Mouse (Mus musculus) heart, embryonic 16.5 days (tissue): ENCODE data around the gene Ep400. TPM values are rescaled to one million over a fixed set of nuclear protein-coding genes. Genes with fewer than 3 reads are reported as not detected.

ENCODE experiments used
- ATAC-seq: fragments of 200-750 bp; cut with Nextera tagmentation; replicated peaks from 2 replicates; pipeline ENCODE4 v1.8.0; 2017; ENCODE audit warnings: moderate number of reproducible peaks; ENCODE audit not compliant: insufficient read depth, low FRiP score; ENCODE audit errors: extremely low read depth
- H3K27ac ChIP-seq: fragments of 300-500 bp; sonication (generic); 2 replicates; pipeline ENCODE4 v1.5.1; 2014; ENCODE audit warnings: mild to moderate bottlenecking, low read length, control low read depth, moderate library complexity
- H3K27me3 ChIP-seq: fragments of 300-500 bp; sonication (generic); 2 replicates; pipeline ENCODE4 v1.6.1; 2014; ENCODE audit warnings: low read length, mixed read lengths; ENCODE audit not compliant: control insufficient read depth, insufficient read depth
- H3K36me3 ChIP-seq: fragments of 300-500 bp; sonication (generic); 2 replicates; pipeline ENCODE4 v1.6.1; 2014; ENCODE audit not compliant: control insufficient read depth, insufficient read depth
- H3K4me1 ChIP-seq: fragments of 300-500 bp; sonication (generic); 2 replicates; pipeline ENCODE4 v1.6.1; 2014; ENCODE audit warnings: low read length, mixed read lengths; ENCODE audit not compliant: control insufficient read depth, insufficient read depth
- H3K4me2 ChIP-seq: fragments of 300-500 bp; sonication (generic); 2 replicates; pipeline ENCODE4 v1.6.1; 2014; ENCODE audit warnings: low read depth, mild to moderate bottlenecking, control low read depth, low read length
- H3K4me3 ChIP-seq: fragments of 300-500 bp; sonication (generic); 2 replicates; pipeline ENCODE4 v1.5.1; 2014; ENCODE audit warnings: mild to moderate bottlenecking, control low read depth, low read length
- H3K9ac ChIP-seq: fragments of 300-500 bp; sonication (generic); 2 replicates; pipeline ENCODE4 v1.6.1; 2014; ENCODE audit warnings: low read length, control low read depth
- H3K9me3 ChIP-seq: fragments of 300-500 bp; sonication (generic); replicated peaks from 2 replicates; pipeline ENCODE4 v1.6.1; 2016; ENCODE audit warnings: low read length; ENCODE audit not compliant: control insufficient read depth
- WGBS: fragments of 180-500 bp; shearing (Covaris S2); extraction: QIAGEN DNeasy Blood & Tissue Kit; methylation state at CpG from one replicate; pipeline ENCODE4 v1.1.7; 2014; 5-methylcytosine and 5-hydroxymethylcytosine counted together
- polyA plus RNA-seq: library from polyadenylated mRNA; unstranded; fragments of >200 nt; fragmentation: Nextera tagmentation; extraction: Ambion mirVana; gene quantifications from 2 replicates; pipeline ENCODE4 v1.2.1, GENCODE M21; 2015

The Ep400 gene
- 26.0 and 28.9 TPM in 2 replicates for polyA plus RNA-seq

GRCm38 (mm10) chr5:110770448-110771158 is at the start of gene Ep400:
Gene Ep400, minus strand, starts transcription at chr5:110770717.
- Histone ChIP-seq H3K27me3 (no peaks in the 10 kb centered on the region), H3K9ac (peak within 1 kb of the TSS; percentile 93), H3K4me3 (peak within 1 kb of the TSS; percentile 95), H3K27ac (peak within 1 kb of the TSS; percentile 97), H3K9me3 (no peaks in the 10 kb centered on the region), H3K4me1 (peaks cover 12% of the 10 kb centered on the region), H3K4me2 (peak within 1 kb of the TSS; percentile 86), H3K36me3 (peaks cover 14% of the 10 kb centered on the region)
- peak; percentile 98 for ATAC-seq
- under 1% methylated on average over 83 of the region's 83 CpGs for WGBS

DNA sequence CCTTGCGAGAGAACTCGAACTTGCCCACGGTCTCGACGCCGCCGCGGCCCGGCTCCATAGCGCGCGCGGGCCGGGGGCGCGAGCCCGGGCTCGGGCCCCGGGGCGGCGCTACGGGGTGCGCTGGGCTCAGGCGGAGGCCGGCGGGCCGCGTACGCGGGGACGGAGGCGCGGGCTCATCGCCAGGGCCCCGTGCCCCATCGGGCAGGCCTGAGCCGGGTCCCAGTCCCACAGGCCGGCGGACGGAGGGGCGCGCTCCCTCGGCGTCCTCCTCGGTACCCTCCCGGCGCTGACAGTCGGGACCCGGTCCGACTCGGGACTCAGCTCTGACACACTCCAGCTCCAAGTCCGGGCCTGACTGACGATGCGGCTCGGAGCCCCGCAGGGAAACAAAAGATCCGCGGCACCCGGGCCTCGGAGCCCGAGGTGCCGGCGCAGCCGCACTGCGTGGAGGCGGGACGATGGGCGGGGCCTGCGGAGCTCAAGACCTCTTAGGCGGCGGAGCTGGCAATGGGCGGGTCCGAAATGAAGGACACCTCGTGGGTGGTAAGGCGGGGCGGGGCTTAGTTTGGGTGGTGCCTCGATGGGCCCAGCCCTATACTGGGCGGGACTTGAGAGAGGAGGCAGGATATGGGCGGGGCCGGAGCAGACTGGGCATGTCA is 39.3 kb upstream of the Ep400 start, which contains the start of gene Ulk1:
Gene Ulk1 (minus strand): TSS at position 431 of the 659 bp plus-strand sequence.
- peak; percentile 98 for ATAC-seq
- Histone ChIP-seq H3K36me3 (peaks cover 6% of the 10 kb centered on the region), H3K4me3 (peak within 1 kb of the TSS; percentile 91), H3K4me1 (peaks cover 24% of the 10 kb centered on the region), H3K4me2 (peak within 1 kb of the TSS; percentile 99), H3K9me3 (no peaks in the 10 kb centered on the region), H3K27ac (peak within 1 kb of the TSS; percentile 87), H3K27me3 (no peaks in the 10 kb centered on the region), H3K9ac (peak within 1 kb of the TSS; percentile 97)
- WGBS, result under 1% methylated on average over 80 of the region's 80 CpGs

- H3K9ac ChIP-seq, result peak overlapping the region; percentile 97
- peak overlapping the region; percentile 99 for H3K4me2 ChIP-seq
- ATAC-seq, result 0 out of 2 replicates have a peak, but pooled peaks have one; percentile 0
- H3K9me3 ChIP-seq, result no peaks in the 10 kb centered on the region
- peaks cover 11% of the 10 kb centered on the region for H3K36me3 ChIP-seq
- H3K4me1 ChIP-seq, result peaks cover 24% of the 10 kb centered on the region
- peak overlapping the region; percentile 91 for H3K4me3 ChIP-seq
- no peaks in the 10 kb centered on the region for H3K27me3 ChIP-seq
- H3K27ac ChIP-seq, result peak overlapping the region; percentile 87
- WGBS, result 2% methylated on average over 27 of the region's 27 CpGs
Measured at GRCm38 (mm10) chr5:110808821-110809666, 38.5 kb upstream of the Ep400 start.

- peaks cover 24% of the 10 kb centered on the region for H3K4me1 ChIP-seq
- H3K27ac ChIP-seq, result peak overlapping the region; percentile 87
- no peaks in the 10 kb centered on the region for H3K27me3 ChIP-seq
- peak overlapping the region; percentile 97 for H3K9ac ChIP-seq
- H3K9me3 ChIP-seq, result no peaks in the 10 kb centered on the region
- H3K4me2 ChIP-seq, result peak overlapping the region; percentile 99
- H3K4me3 ChIP-seq, result peak overlapping the region; percentile 91
- peaks cover 11% of the 10 kb centered on the region for H3K36me3 ChIP-seq
- peak; percentile 51 for ATAC-seq
- WGBS, result 0% methylated on average over 14 of the region's 14 CpGs
Measured at GRCm38 (mm10) chr5:110808061-110808631, 37.6 kb upstream of the Ep400 start.

GRCm38 (mm10) chr5:110807453-110807852 is 36.9 kb upstream of the Ep400 start:
- H3K4me2 ChIP-seq, result peak overlapping the region; percentile 99
- H3K27ac ChIP-seq, result peak overlapping the region; percentile 87
- H3K27me3 ChIP-seq, result no peaks in the 10 kb centered on the region
- 83% methylated on average over 4 of the region's 4 CpGs for WGBS
- peak overlapping the region; percentile 97 for H3K9ac ChIP-seq
- H3K9me3 ChIP-seq, result no peaks in the 10 kb centered on the region
- peak overlapping the region; percentile 91 for H3K4me3 ChIP-seq
- no peak for ATAC-seq
- peaks cover 11% of the 10 kb centered on the region for H3K36me3 ChIP-seq
- H3K4me1 ChIP-seq, result peaks cover 30% of the 10 kb centered on the region

- no peaks in the 10 kb centered on the region for H3K9me3 ChIP-seq
- H3K4me3 ChIP-seq, result no peak overlapping the region
- peaks cover 36% of the 10 kb centered on the region for H3K4me1 ChIP-seq
- H3K36me3 ChIP-seq, result peaks cover 11% of the 10 kb centered on the region
- H3K27me3 ChIP-seq, result no peaks in the 10 kb centered on the region
- ATAC-seq, result no peak
- WGBS, result 78% methylated on average over 1 of the region's 1 CpGs
- H3K4me2 ChIP-seq, result no peak overlapping the region
- H3K27ac ChIP-seq, result no peak overlapping the region
- no peak overlapping the region for H3K9ac ChIP-seq
Measured at GRCm38 (mm10) chr5:110806676-110807075, 36.2 kb upstream of the Ep400 start.

DNA sequence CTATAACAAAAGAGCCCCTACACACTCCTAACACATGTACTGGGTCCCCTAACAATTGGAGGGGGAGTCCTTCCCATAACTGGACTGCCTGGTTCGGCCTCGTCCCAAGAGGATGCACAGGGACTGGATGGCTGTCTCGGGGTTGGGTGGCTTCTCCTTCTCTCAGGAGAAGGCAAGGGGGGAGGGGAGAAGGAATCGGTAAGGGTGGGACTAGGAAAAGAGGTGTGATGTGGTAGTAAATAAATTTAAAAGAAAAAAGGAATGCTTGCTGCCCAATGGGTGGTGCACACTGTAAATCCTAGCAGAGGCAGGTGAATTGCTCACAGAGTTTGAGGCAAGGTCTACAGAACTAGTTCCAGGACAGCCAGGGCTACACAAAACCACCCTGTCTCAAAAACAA is 35.6 kb upstream of the Ep400 start:
- H3K27ac ChIP-seq, result no peak overlapping the region
- no peak for ATAC-seq
- no peak overlapping the region for H3K4me3 ChIP-seq
- no peaks in the 10 kb centered on the region for H3K27me3 ChIP-seq
- no peak overlapping the region for H3K4me2 ChIP-seq
- peaks cover 11% of the 10 kb centered on the region for H3K36me3 ChIP-seq
- peaks cover 36% of the 10 kb centered on the region for H3K4me1 ChIP-seq
- no peak overlapping the region for H3K9ac ChIP-seq
- H3K9me3 ChIP-seq, result no peaks in the 10 kb centered on the region
- 80% methylated on average over 4 of the region's 4 CpGs for WGBS

DNA sequence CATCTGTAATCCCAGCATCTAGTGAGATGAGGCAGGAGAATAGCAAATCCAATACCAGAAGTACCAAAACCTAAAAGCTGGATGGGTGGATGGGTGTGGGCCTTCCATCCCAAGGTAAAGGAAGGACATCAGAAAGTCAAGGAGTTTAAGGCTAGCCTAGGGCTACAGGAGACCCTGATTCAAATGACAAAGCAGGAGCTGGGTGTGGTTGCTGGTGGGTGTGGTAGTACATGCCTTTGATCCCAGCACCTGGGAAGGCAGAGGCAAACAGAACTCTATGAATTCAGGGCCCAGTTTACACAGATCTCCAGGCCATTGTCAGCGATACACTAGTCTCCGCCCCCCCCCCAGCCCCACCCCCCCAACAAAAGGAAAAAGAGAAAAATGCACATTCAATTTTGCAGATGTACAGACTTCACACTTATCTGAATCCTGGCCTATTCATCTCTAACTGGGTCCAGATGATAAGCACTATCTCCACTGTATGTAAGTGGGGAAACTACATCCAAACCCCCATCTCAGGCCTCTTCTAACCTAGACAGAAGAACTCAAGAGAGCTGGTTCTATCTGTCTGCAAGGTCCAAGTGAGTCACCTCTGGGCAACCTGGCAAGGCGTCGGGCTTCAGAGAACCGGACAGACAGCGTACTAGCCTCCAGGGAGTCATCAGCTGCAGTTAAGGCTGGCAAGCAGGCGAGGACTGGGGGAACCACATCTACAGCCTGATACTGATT is 33.7 kb upstream of the Ep400 start:
- 74% methylated on average over 7 of the region's 7 CpGs for WGBS
- no peak for ATAC-seq
- no peak overlapping the region for H3K9ac ChIP-seq
- H3K4me1 ChIP-seq, result peaks cover 38% of the 10 kb centered on the region
- no peak overlapping the region for H3K4me3 ChIP-seq
- H3K9me3 ChIP-seq, result no peaks in the 10 kb centered on the region
- H3K27ac ChIP-seq, result no peak overlapping the region
- H3K27me3 ChIP-seq, result no peaks in the 10 kb centered on the region
- peaks cover 11% of the 10 kb centered on the region for H3K36me3 ChIP-seq
- H3K4me2 ChIP-seq, result no peak overlapping the region
